Mouse (Mus musculus): ENCODE results near the gene Pde4d. TPM values are rescaled to one million over a fixed set of nuclear protein-coding genes. Genes with fewer than 3 reads are reported as not detected.

Pde4d gene
- polyA plus RNA-seq, 1 experiment from 2014 or later: 29.2 TPM

- Histone ChIP-seq H3K4me3 (ENCODE audit: control insufficient read depth in 1 of 2, insufficient read depth in 1 of 2, low read depth in 1 of 2, low read length in 2 of 2) (no peak overlapping the region), H3K36me3 (ENCODE audit: control insufficient read depth, insufficient read depth, low read length) (no peaks in the 10 kb centered on the region), H3K4me2 (ENCODE audit: low read length) (no peak overlapping the region), H3K9me3 (ENCODE audit: control insufficient read depth, low read length) (no peaks in the 10 kb centered on the region), H3K9ac (ENCODE audit: low read length) (no peak overlapping the region), H3K4me1 (ENCODE audit: control insufficient read depth in 2 of 2, insufficient read depth in 2 of 2, low read length in 2 of 2) (no peaks in the 10 kb centered on the region), H3K27ac (replicated peaks in 1 of 2; ENCODE audit: control insufficient read depth in 1 of 2, insufficient read depth in 1 of 2, low read depth in 2 of 2, low read length in 2 of 2) (no peak overlapping the region), H3K27me3 (ENCODE audit: control insufficient read depth, insufficient read depth, low read length) (no peaks in the 10 kb centered on the region)
- 73% methylated on average over 10 of the region's 10 CpGs for WGBS
- no peak for ATAC-seq (ENCODE audit: insufficient number of reproducible peaks, insufficient read depth, low FRiP score, low read depth)
Measured at GRCm38 (mm10) chr13:108654026-108654723, 204.4 kb downstream of the Pde4d start.

DNA sequence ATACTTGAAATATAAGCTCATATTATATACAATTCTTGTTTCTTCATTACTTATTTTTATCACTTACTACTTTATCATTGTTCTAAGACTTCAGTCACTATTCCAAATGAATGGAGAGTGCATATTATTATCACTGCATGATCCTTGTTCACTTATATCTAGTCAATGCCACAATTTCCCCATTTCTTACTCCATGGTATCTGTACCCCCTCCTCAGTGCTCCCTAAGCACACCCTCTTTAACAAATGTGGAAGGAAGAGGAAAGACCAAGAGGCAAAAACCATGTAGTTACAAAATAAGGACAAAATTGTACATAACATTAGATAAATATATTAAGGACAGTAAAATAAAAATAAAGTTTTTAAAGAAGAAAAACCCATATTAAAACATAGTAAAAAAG lies 216.8 kb downstream of the Pde4d start:
- H3K27ac ChIP-seq (replicated peaks in 1 of 2; ENCODE audit: control insufficient read depth in 1 of 2, insufficient read depth in 1 of 2, low read depth in 2 of 2, low read length in 2 of 2): no peak overlapping the region
- H3K9ac ChIP-seq (ENCODE audit: low read length): no peak overlapping the region
- no peaks in the 10 kb centered on the region for H3K36me3 ChIP-seq (ENCODE audit: control insufficient read depth, insufficient read depth, low read length)
- ATAC-seq (ENCODE audit: insufficient number of reproducible peaks, insufficient read depth, low FRiP score, low read depth): no peak
- H3K4me2 ChIP-seq (ENCODE audit: low read length): no peak overlapping the region
- H3K9me3 ChIP-seq (ENCODE audit: control insufficient read depth, low read length): no peaks in the 10 kb centered on the region
- no peaks in the 10 kb centered on the region for H3K27me3 ChIP-seq (ENCODE audit: control insufficient read depth, insufficient read depth, low read length)
- H3K4me3 ChIP-seq (ENCODE audit: control insufficient read depth in 1 of 2, insufficient read depth in 1 of 2, low read depth in 1 of 2, low read length in 2 of 2): no peak overlapping the region
- no peaks in the 10 kb centered on the region for H3K4me1 ChIP-seq (ENCODE audit: control insufficient read depth in 2 of 2, insufficient read depth in 2 of 2, low read length in 2 of 2)

DNA sequence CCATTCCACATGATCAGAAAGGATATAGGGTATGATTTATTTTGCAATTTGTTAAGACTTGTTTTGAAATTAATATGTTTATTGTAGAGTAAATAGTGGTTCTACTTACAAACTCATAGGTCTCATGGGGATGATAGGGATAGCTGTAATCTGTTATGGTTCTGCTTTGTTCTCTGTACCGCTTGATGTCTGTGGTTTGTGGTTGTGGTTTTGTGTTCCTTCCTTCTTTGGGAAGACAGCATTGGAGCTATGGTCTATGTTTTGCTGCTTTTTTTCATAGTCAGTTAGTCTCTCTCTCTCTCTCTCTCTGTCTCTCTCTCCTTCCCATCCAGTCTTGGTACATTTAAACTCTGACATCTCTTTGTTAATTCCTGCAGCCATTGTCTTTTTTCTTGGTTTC lies 217.3 kb downstream of the Pde4d start:
- WGBS: 86% methylated on average over 1 of the region's 1 CpGs
- Histone ChIP-seq H3K9ac (ENCODE audit: low read length) (no peak overlapping the region), H3K4me1 (ENCODE audit: control insufficient read depth in 2 of 2, insufficient read depth in 2 of 2, low read length in 2 of 2) (no peaks in the 10 kb centered on the region), H3K4me3 (ENCODE audit: control insufficient read depth in 1 of 2, insufficient read depth in 1 of 2, low read depth in 1 of 2, low read length in 2 of 2) (no peak overlapping the region), H3K27ac (replicated peaks in 1 of 2; ENCODE audit: control insufficient read depth in 1 of 2, insufficient read depth in 1 of 2, low read depth in 2 of 2, low read length in 2 of 2) (no peak overlapping the region), H3K9me3 (ENCODE audit: control insufficient read depth, low read length) (no peaks in the 10 kb centered on the region), H3K36me3 (ENCODE audit: control insufficient read depth, insufficient read depth, low read length) (no peaks in the 10 kb centered on the region), H3K4me2 (ENCODE audit: low read length) (no peak overlapping the region), H3K27me3 (ENCODE audit: control insufficient read depth, insufficient read depth, low read length) (no peaks in the 10 kb centered on the region)
- no peak for ATAC-seq (ENCODE audit: insufficient number of reproducible peaks, insufficient read depth, low FRiP score, low read depth)

DNA sequence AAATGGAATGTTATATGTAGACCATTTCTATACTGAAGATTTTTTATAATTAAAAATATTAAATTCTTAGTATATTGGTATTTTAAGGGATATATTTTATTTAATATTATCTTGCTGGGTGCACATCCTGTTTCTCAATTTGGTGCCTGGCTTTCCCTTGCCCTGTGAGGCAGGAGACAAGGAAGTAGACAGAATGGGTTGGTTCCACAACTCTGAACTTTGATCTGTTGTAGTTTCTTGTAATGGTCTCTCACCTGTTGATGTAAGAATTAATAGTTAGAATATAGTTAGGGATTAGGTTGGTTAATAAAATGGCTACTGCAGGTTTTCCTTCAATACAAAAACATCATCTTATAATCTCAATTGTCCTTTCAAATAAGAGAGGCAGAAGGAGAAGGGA lies 227.3 kb downstream of the Pde4d start:
- no peaks in the 10 kb centered on the region for H3K9me3 ChIP-seq (ENCODE audit: control insufficient read depth, low read length)
- no peaks in the 10 kb centered on the region for H3K27me3 ChIP-seq (ENCODE audit: control insufficient read depth, insufficient read depth, low read length)
- ATAC-seq (ENCODE audit: insufficient number of reproducible peaks, insufficient read depth, low FRiP score, low read depth): no peak
- no peak overlapping the region for H3K9ac ChIP-seq (ENCODE audit: low read length)
- H3K36me3 ChIP-seq (ENCODE audit: control insufficient read depth, insufficient read depth, low read length): no peaks in the 10 kb centered on the region
- H3K4me3 ChIP-seq (ENCODE audit: control insufficient read depth in 1 of 2, insufficient read depth in 1 of 2, low read depth in 1 of 2, low read length in 2 of 2): no peak overlapping the region
- H3K4me1 ChIP-seq (ENCODE audit: control insufficient read depth in 2 of 2, insufficient read depth in 2 of 2, low read length in 2 of 2): no peaks in the 10 kb centered on the region
- H3K27ac ChIP-seq (replicated peaks in 1 of 2; ENCODE audit: control insufficient read depth in 1 of 2, insufficient read depth in 1 of 2, low read depth in 2 of 2, low read length in 2 of 2): no peak overlapping the region
- H3K4me2 ChIP-seq (ENCODE audit: low read length): no peak overlapping the region

- no peak overlapping the region for H3K4me2 ChIP-seq (ENCODE audit: low read length)
Measured at GRCm38 (mm10) chr13:108683018-108683417, 233.3 kb downstream of the Pde4d start.

GRCm38 (mm10) chr13:108685817-108686216 lies 236.1 kb downstream of the Pde4d start:
- no peak for ATAC-seq (ENCODE audit: insufficient number of reproducible peaks, insufficient read depth, low FRiP score, low read depth)
- Histone ChIP-seq H3K36me3 (ENCODE audit: control insufficient read depth, insufficient read depth, low read length) (no peaks in the 10 kb centered on the region), H3K27me3 (ENCODE audit: control insufficient read depth, insufficient read depth, low read length) (no peaks in the 10 kb centered on the region), H3K4me2 (ENCODE audit: low read length) (peak overlapping the region; percentile 9), H3K9ac (ENCODE audit: low read length) (no peak overlapping the region), H3K4me3 (ENCODE audit: control insufficient read depth in 1 of 2, insufficient read depth in 1 of 2, low read depth in 1 of 2, low read length in 2 of 2) (no peak overlapping the region), H3K9me3 (ENCODE audit: control insufficient read depth, low read length) (no peaks in the 10 kb centered on the region), H3K4me1 (ENCODE audit: control insufficient read depth in 2 of 2, insufficient read depth in 2 of 2, low read length in 2 of 2) (peaks cover 5 to 7% of the 10 kb centered on the region in 2 experiments; a peak in 3 of 4 replicates), H3K27ac (replicated peaks in 1 of 2; ENCODE audit: control insufficient read depth in 1 of 2, insufficient read depth in 1 of 2, low read depth in 2 of 2, low read length in 2 of 2) (peak overlapping the region in 1 of 2 experiments; percentile 49; a peak in 1 of 4 replicates)
- WGBS: 48% methylated on average over 7 of the region's 7 CpGs

More at GRCm38 (mm10) chr13:108683018-108683417, 233.3 kb downstream of the Pde4d start:
- Histone ChIP-seq H3K27ac (replicated peaks in 1 of 2; ENCODE audit: control insufficient read depth in 1 of 2, insufficient read depth in 1 of 2, low read depth in 2 of 2, low read length in 2 of 2) (no peak overlapping the region), H3K9ac (ENCODE audit: low read length) (no peak overlapping the region), H3K4me3 (ENCODE audit: control insufficient read depth in 1 of 2, insufficient read depth in 1 of 2, low read depth in 1 of 2, low read length in 2 of 2) (no peak overlapping the region), H3K9me3 (ENCODE audit: control insufficient read depth, low read length) (no peaks in the 10 kb centered on the region), H3K27me3 (ENCODE audit: control insufficient read depth, insufficient read depth, low read length) (no peaks in the 10 kb centered on the region), H3K36me3 (ENCODE audit: control insufficient read depth, insufficient read depth, low read length) (no peaks in the 10 kb centered on the region), H3K4me1 (ENCODE audit: control insufficient read depth in 2 of 2, insufficient read depth in 2 of 2, low read length in 2 of 2) (peaks cover 5 to 7% of the 10 kb centered on the region in 2 experiments; a peak in 3 of 4 replicates)
- 81% methylated on average over 4 of the region's 4 CpGs for WGBS
- no peak for ATAC-seq (ENCODE audit: insufficient number of reproducible peaks, insufficient read depth, low FRiP score, low read depth)

GRCm38 (mm10) chr13:108686262-108686661 lies 236.5 kb downstream of the Pde4d start:
- WGBS: 59% methylated on average over 2 of the region's 2 CpGs
- H3K27ac ChIP-seq (replicated peaks in 1 of 2; ENCODE audit: control insufficient read depth in 1 of 2, insufficient read depth in 1 of 2, low read depth in 2 of 2, low read length in 2 of 2): peak overlapping the region in 1 of 2 experiments; percentile 49; a peak in 1 of 4 replicates
- ATAC-seq (ENCODE audit: insufficient number of reproducible peaks, insufficient read depth, low FRiP score, low read depth): no peak
- H3K36me3 ChIP-seq (ENCODE audit: control insufficient read depth, insufficient read depth, low read length): no peaks in the 10 kb centered on the region
- H3K4me3 ChIP-seq (ENCODE audit: control insufficient read depth in 1 of 2, insufficient read depth in 1 of 2, low read depth in 1 of 2, low read length in 2 of 2): no peak overlapping the region
- peak overlapping the region; percentile 9 for H3K4me2 ChIP-seq (ENCODE audit: low read length)
- no peaks in the 10 kb centered on the region for H3K9me3 ChIP-seq (ENCODE audit: control insufficient read depth, low read length)
- no peak overlapping the region for H3K9ac ChIP-seq (ENCODE audit: low read length)
- H3K27me3 ChIP-seq (ENCODE audit: control insufficient read depth, insufficient read depth, low read length): no peaks in the 10 kb centered on the region
- peaks cover 5 to 7% of the 10 kb centered on the region in 2 experiments; a peak in 3 of 4 replicates for H3K4me1 ChIP-seq (ENCODE audit: control insufficient read depth in 2 of 2, insufficient read depth in 2 of 2, low read length in 2 of 2)

DNA sequence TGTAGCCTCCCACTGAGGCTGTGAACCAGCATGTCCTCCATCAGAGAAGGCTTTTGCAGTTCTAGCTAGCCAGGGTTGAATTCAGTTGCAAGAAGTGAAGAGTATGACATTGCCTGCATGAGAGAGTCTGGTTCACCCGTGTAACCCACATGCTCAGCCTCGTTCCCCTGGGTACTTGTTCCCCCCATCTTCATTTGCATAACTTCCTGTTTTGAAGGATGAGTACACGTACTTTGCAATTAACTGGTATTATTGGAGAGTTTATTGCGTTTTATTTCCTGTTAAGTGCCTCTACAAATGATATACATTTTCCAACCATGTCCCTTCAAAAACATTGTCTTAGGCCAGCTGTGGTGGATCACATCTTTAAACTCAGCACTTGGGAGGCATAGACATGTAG lies 237.1 kb downstream of the Pde4d start:
- no peaks in the 10 kb centered on the region for H3K36me3 ChIP-seq (ENCODE audit: control insufficient read depth, insufficient read depth, low read length)
- H3K9me3 ChIP-seq (ENCODE audit: control insufficient read depth, low read length): no peaks in the 10 kb centered on the region
- 76% methylated on average over 4 of the region's 4 CpGs for WGBS
- H3K27ac ChIP-seq (replicated peaks in 1 of 2; ENCODE audit: control insufficient read depth in 1 of 2, insufficient read depth in 1 of 2, low read depth in 2 of 2, low read length in 2 of 2): no peak overlapping the region
- no peak overlapping the region for H3K9ac ChIP-seq (ENCODE audit: low read length)
- H3K4me3 ChIP-seq (ENCODE audit: control insufficient read depth in 1 of 2, insufficient read depth in 1 of 2, low read depth in 1 of 2, low read length in 2 of 2): no peak overlapping the region
- H3K27me3 ChIP-seq (ENCODE audit: control insufficient read depth, insufficient read depth, low read length): no peaks in the 10 kb centered on the region
- H3K4me2 ChIP-seq (ENCODE audit: low read length): no peak overlapping the region
- ATAC-seq (ENCODE audit: insufficient number of reproducible peaks, insufficient read depth, low FRiP score, low read depth): no peak
- H3K4me1 ChIP-seq (ENCODE audit: control insufficient read depth in 2 of 2, insufficient read depth in 2 of 2, low read length in 2 of 2): peaks cover 5 to 7% of the 10 kb centered on the region in 2 experiments; a peak in 3 of 4 replicates
